Mouse (Mus musculus) megakaryocyte, embryonic 14.5 days (primary cell): ENCODE results near the gene Herpud1.

Experiments
- FLI1 ChIP-seq: IDR thresholded peaks from 2 replicates; pipeline ENCODE4 v1.6.1; 2012; ENCODE audit warnings: low read length, inconsistent platforms, mixed read lengths
- GATA1 ChIP-seq: IDR thresholded peaks from 3 replicates; pipeline ENCODE4 v1.6.1; 2012; ENCODE audit warnings: mixed read lengths, low read length, inconsistent platforms, borderline replicate concordance

DNA sequence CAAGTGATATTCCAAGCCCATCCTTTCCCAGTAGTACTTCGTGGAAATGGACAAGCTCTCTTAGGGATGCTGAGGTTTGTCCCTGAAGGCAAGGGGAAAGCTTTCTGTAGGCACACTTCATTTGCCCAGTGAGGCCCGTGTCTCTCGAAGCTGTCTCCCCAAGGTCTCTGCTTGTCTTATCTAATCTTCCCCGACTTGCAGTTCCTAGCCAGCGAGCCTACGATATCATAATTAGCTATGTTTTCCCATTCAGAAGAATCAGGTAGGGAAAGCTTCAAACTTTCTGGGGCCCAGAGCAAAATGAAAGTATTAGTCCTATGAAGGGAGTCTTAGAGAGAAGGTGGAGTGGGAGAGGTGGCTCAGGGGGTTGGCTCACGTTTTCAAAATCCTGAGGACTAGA, 2.1 kb upstream of the Herpud1 start:
- TF ChIP-seq GATA1 (no peak), FLI1 (no peak)
